27 mouse cellular contexts compared by ENCODE assay signal in the genomic region with DNA sequence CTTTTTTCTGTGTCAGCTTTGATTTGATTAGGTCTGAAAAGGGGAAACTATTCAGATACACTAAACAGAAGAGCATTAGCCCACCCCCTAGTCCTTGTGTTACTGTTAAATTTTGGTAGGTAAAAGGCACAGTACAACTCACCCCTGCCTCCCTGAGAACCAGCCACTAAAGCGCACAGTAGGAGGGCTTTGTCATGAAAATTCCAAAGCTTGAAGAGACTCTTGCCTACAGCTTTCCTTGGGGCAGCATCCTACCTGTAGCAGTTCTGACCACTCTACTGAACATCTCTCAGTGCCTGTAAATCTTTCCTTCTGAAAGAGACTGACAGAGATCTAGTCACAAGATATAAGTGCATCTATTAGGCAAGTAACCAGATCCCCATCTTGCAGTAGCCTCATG.
DNase-seq lines count a peak whose midpoint lies in the region; ATAC-seq and TF ChIP-seq lines count a peak whose summit lies in the region.
"Had no signal": no experiment of that assay in that cellular context is flagged by ENCODE, and none has a peak within 500 bp of the region (broad histone marks: within the 10 kb centered on the region; RNA-seq: fewer than 3 reads in every experiment).

No protein-coding gene starts in this region.

- H3K4me3 ChIP-seq in CH12.LX (replicated peaks in 1 of 3; ENCODE audit: low read depth in 2 of 3, low read length in 2 of 3, poor library complexity in 1 of 3) (no peak overlapping the region), ES-E14 (ENCODE audit: insufficient read depth in 1 of 2, low read depth in 1 of 2, low read length in 2 of 2, poor library complexity in 1 of 2, severe bottlenecking in 1 of 2) (no peak overlapping the region)
- no peak overlapping the region for H3K4me3 ChIP-seq in kidney, embryonic 16.5 days (ENCODE audit: low read length)
- H3K4me3 ChIP-seq: forebrain, embryonic 10.5 days; gastrocnemius, adult 2 months; heart, embryonic 12.5 days; heart, embryonic 15.5 days had no signal

- H3K79me2 ChIP-seq in CH12.LX (replicated peaks; ENCODE audit: control insufficient read depth, extremely low read depth, insufficient read depth, poor library complexity, severe bottlenecking) = no peaks in the 10 kb centered on the region

- H3K27ac ChIP-seq in CH12.LX (ENCODE audit: insufficient read depth, low read depth) = no peak overlapping the region
- no peak overlapping the region for H3K27ac ChIP-seq in ES-E14 (ENCODE audit: insufficient read depth, low read depth, low read length, poor library complexity, severe bottlenecking)
- no peak overlapping the region for H3K27ac ChIP-seq in kidney, embryonic 16.5 days (ENCODE audit: low read length)
- H3K27ac ChIP-seq: forebrain, embryonic 10.5 days; gastrocnemius, adult 2 months; heart, embryonic 15.5 days; hindbrain, embryonic 14.5 days; hindbrain, postnatal 0 days had no signal

- peak; percentile 50 for DNase-seq in heart, adult 11 months
- no peak for DNase-seq in heart, postnatal 25 days (ENCODE audit: low spot score)
- DNase-seq in CH12.LX (ENCODE audit: extremely low read depth) = no peak
- DNase-seq in ES-E14 (ENCODE audit: low read depth, low spot score) = peak; percentile 95
- peak; percentile 94 for DNase-seq in ZHBTc4 (ENCODE audit: low read depth, low spot score)
- DNase-seq in urinary bladder, postnatal 25 days (ENCODE audit: low spot score) = no peak
- DNase-seq: adrenal gland, postnatal 10 days; adrenal gland, postnatal 36 days; cerebellum, adult 18-20 months; cerebellum, adult 9-10 months; cerebellum, postnatal 14 days; forebrain, postnatal 0 days; gastrocnemius, adult 2 months; gastrocnemius, postnatal 14 days; heart, adult 18-20 months; heart, postnatal 10 days; heart, postnatal 4 days had no signal

- in situ Hi-C loops in CH12.LX (cut with MboI; ENCODE audit: low pct_ligation_motif_present, low pct_unique_long_range_greater_than_20kb, low sequenced_read_pairs) (no loop called here), ES-E14 (cut with MboI; ENCODE audit: low sequenced_read_pairs in 2 of 2, unreplicated experiment in 2 of 2) (no loop called here)

- ATAC-seq in kidney, embryonic 16.5 days (ENCODE audit: low FRiP score, low TSS enrichment) = no peak
- ATAC-seq: forebrain, embryonic 14.5 days; forebrain, postnatal 0 days; hindbrain, postnatal 0 days; inflammation-experienced regulatory T-cells, adult 6 months; Patski had no signal

- dilution Hi-C loops in CH12.LX (cut with MboI; ENCODE audit: extremely low pct_ligation_motif_present, extremely low pct_unique_long_range_greater_than_20kb, low sequenced_read_pairs) = no loop called here

- H3K4me1 ChIP-seq in CH12.LX (ENCODE audit: control insufficient read depth in 1 of 2, insufficient read depth in 2 of 2) (peaks cover 0 to 16% of the 10 kb centered on the region in 2 experiments; a peak in 1 of 4 replicates), ES-E14 (ENCODE audit: control insufficient read depth in 2 of 2, insufficient read depth in 2 of 2, low read length in 2 of 2, poor library complexity in 1 of 2) (peaks cover 2 to 3% of the 10 kb centered on the region in 2 experiments; a peak in 2 of 4 replicates)
- no peaks in the 10 kb centered on the region for H3K4me1 ChIP-seq in kidney, embryonic 16.5 days (ENCODE audit: insufficient read depth, low read length)
- H3K4me1 ChIP-seq: forebrain, embryonic 10.5 days had no signal

- no peak for TF ChIP-seq CTCF in CH12.LX (conservative IDR thresholded peaks at IDR 0.05 in 1 of 2, IDR thresholded peaks at IDR 0.05 in 1 of 2; ENCODE audit: low read depth in 2 of 2, low read length in 2 of 2)

- H3K27me3 ChIP-seq in CH12.LX (replicated peaks) = no peaks in the 10 kb centered on the region
- H3K27me3 ChIP-seq in kidney, embryonic 16.5 days (ENCODE audit: insufficient read depth, low read length) = no peaks in the 10 kb centered on the region
- H3K27me3 ChIP-seq: heart, embryonic 12.5 days; heart, embryonic 15.5 days; Patski had no signal

- H3K4me2 ChIP-seq in CH12.LX (ENCODE audit: insufficient read depth, low read depth, poor library complexity, severe bottlenecking) = no peak overlapping the region
- H3K4me2 ChIP-seq in kidney, embryonic 16.5 days (replicated peaks; ENCODE audit: low read depth, low read length) = no peak overlapping the region
- H3K4me2 ChIP-seq: heart, embryonic 12.5 days; heart, embryonic 15.5 days; hindbrain, embryonic 14.5 days had no signal

- no peak for TF ChIP-seq EP300 in CH12.LX (IDR thresholded peaks at IDR 0.05; ENCODE audit: low read length)

- WGBS in kidney, embryonic 16.5 days = 79% methylated on average over 1 of the region's 1 CpGs

- H3K9me3 ChIP-seq in CH12.LX (replicated peaks; ENCODE audit: low read length) (peaks cover 6% of the 10 kb centered on the region), ES-E14 (ENCODE audit: control insufficient read depth, insufficient read depth, low read depth, low read length) (no peaks in the 10 kb centered on the region)
- H3K9me3 ChIP-seq in kidney, embryonic 16.5 days (ENCODE audit: low read length) = peaks cover 6% of the 10 kb centered on the region

- no peak overlapping the region for H3K9ac ChIP-seq in CH12.LX (ENCODE audit: insufficient read depth, low read depth)
- H3K9ac ChIP-seq in ES-E14 (ENCODE audit: insufficient read depth, low read depth, low read length, poor library complexity, severe bottlenecking) = no peak overlapping the region
- no peak overlapping the region for H3K9ac ChIP-seq in kidney, embryonic 16.5 days (replicated peaks; ENCODE audit: low read length)
- H3K9ac ChIP-seq: forebrain, postnatal 0 days; heart, embryonic 12.5 days; heart, embryonic 15.5 days; hindbrain, embryonic 14.5 days had no signal

- no peak for TF ChIP-seq RAD21 in CH12.LX (IDR thresholded peaks at IDR 0.05; ENCODE audit: low read depth, low read length)

- intact Hi-C loops in heart, postnatal 25 days (cut with DNase I) = no loop called here

- no peak for TF ChIP-seq POLR2A in CH12.LX (IDR thresholded peaks at IDR 0.05; ENCODE audit: low read depth, low read length)

- H3K36me3 ChIP-seq in CH12.LX (replicated peaks in 1 of 2; ENCODE audit: control insufficient read depth in 1 of 2, insufficient read depth in 1 of 2, low read length in 1 of 2) = peaks cover 0 to 2% of the 10 kb centered on the region in 2 experiments
- no peaks in the 10 kb centered on the region for H3K36me3 ChIP-seq in ES-E14 (ENCODE audit: control insufficient read depth, insufficient read depth, low read length, poor library complexity, severe bottlenecking)
- peaks cover 7% of the 10 kb centered on the region for H3K36me3 ChIP-seq in kidney, embryonic 16.5 days (ENCODE audit: insufficient read depth, low read length)
- H3K36me3 ChIP-seq: G1E had no signal

TF ChIP-seq in CH12.LX, 34 proteins besides CTCF, POLR2A, EP300 and RAD21:
- TF ChIP-seq USF1 (IDR thresholded peaks at IDR 0.05; ENCODE audit: low read depth, low read length) (no peak), ZKSCAN1 (IDR thresholded peaks at IDR 0.05; ENCODE audit: borderline replicate concordance, low read depth, low read length) (peak; percentile 33; the same call in 1 of the 2 replicates), JUND (conservative IDR thresholded peaks at IDR 0.05; ENCODE audit: low read depth, low read length) (no peak)
TF ChIP-seq in CH12.LX: peak in this region for 1.

TF ChIP-seq in ES-E14, 5 proteins besides CTCF, POLR2A, EP300 and RAD21:
- TF ChIP-seq ZC3H11A (IDR thresholded peaks at IDR 0.05; ENCODE audit: borderline replicate concordance, low read depth, low read length) (no peak), HCFC1 (IDR thresholded peaks at IDR 0.05; ENCODE audit: borderline replicate concordance, insufficient read depth, low read length) (no peak), CHD2 (IDR thresholded peaks at IDR 0.05; ENCODE audit: low read depth, low read length) (no peak), ZNF384 (IDR thresholded peaks at IDR 0.05; ENCODE audit: low read depth, low read length) (no peak), MAFK (IDR thresholded peaks at IDR 0.05; ENCODE audit: insufficient read depth, low read depth, low read length) (no peak)

Comparison
In these comparisons a context has a peak if more than half of its experiments do, and no peak if none do; other contexts are left out.
1. DNase-seq: peak in heart, adult 11 months (single experiment), ES-E14 (single experiment) and ZHBTc4 (single experiment); none in heart, postnatal 25 days (single experiment), CH12.LX (single experiment) and urinary bladder, postnatal 25 days (single experiment).